Comparison of ENCODE assay signal across 14 mouse cellular contexts in the genomic region with DNA sequence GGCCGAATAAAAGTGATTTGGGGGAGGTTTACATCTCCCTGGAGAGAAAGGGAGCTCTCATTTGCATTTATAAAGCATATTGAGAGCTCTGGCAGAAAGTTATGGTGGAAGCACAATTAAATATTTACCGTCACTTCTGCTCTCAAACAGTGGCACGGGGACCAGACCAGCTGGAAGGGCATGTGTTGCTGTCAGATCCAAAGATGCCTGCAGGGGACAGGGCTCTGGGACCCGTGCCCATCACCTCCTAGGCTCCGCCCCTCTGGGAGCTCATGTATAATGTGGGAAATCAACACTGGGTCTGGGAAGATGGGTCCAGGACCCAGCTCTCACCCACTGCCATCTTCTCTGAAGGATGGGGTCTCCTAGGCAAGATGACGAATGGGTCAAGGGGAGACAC.
DNase-seq lines count a peak whose midpoint lies in the region; ATAC-seq lines count a peak whose summit lies in the region.
"Had no signal": no experiment of that assay in that cellular context is flagged by ENCODE, and none has a peak within 500 bp of the region (broad histone marks: within the 10 kb centered on the region; RNA-seq: fewer than 3 reads in every experiment).

No protein-coding gene starts in this region.

- H3K4me2 ChIP-seq in hindbrain, embryonic 13.5 days = no peak overlapping the region
- H3K4me2 ChIP-seq in hindbrain, embryonic 11.5 days (replicated peaks; ENCODE audit: low read depth, low read length) = no peak overlapping the region
- H3K4me2 ChIP-seq: embryonic facial prominence, embryonic 13.5 days had no signal

- peak; percentile 55; the same call in 1 of the 2 replicates for ATAC-seq in hindbrain, embryonic 13.5 days (ENCODE audit: low FRiP score)
- no peak for ATAC-seq in hindbrain, embryonic 11.5 days (ENCODE audit: low FRiP score)
- ATAC-seq in monocyte, adult 5-6 weeks (replicated peaks; ENCODE audit: insufficient number of reproducible peaks, low FRiP score, low TSS enrichment, poor library complexity, severe bottlenecking) = no peak

- H3K9ac ChIP-seq in hindbrain, embryonic 13.5 days = no peak overlapping the region
- H3K9ac ChIP-seq in hindbrain, embryonic 11.5 days (ENCODE audit: low read depth, low read length) = no peak overlapping the region
- H3K9ac ChIP-seq: embryonic facial prominence, embryonic 13.5 days had no signal

- H3K4me1 ChIP-seq in hindbrain, embryonic 13.5 days (replicated peaks) = peaks cover 25% of the 10 kb centered on the region
- H3K4me1 ChIP-seq in hindbrain, embryonic 11.5 days (replicated peaks; ENCODE audit: control insufficient read depth, insufficient read depth, low read length) = no peaks in the 10 kb centered on the region
- H3K4me1 ChIP-seq: embryonic facial prominence, embryonic 13.5 days had no signal

- peaks cover 16% of the 10 kb centered on the region for H3K27me3 ChIP-seq in hindbrain, embryonic 13.5 days
- no peaks in the 10 kb centered on the region; the same call in none of the 2 replicates for H3K27me3 ChIP-seq in hindbrain, embryonic 11.5 days (ENCODE audit: control insufficient read depth, insufficient read depth, low read length)
- H3K27me3 ChIP-seq: embryonic facial prominence, embryonic 13.5 days had no signal

- H3K36me3 ChIP-seq in hindbrain, embryonic 13.5 days = no peaks in the 10 kb centered on the region
- no peaks in the 10 kb centered on the region for H3K36me3 ChIP-seq in hindbrain, embryonic 11.5 days (ENCODE audit: control insufficient read depth, insufficient read depth, low read length)
- H3K36me3 ChIP-seq: embryonic facial prominence, embryonic 13.5 days had no signal

- intact Hi-C loops in heart, postnatal 10 days (cut with DNase I) = no loop called here

- DNase-seq in hindbrain, embryonic 11.5 days (ENCODE audit: low spot score) = no peak
- DNase-seq in brain, adult 2 months (ENCODE audit: low read depth, low spot score) = peak; percentile 68
- DNase-seq in cerebellum, adult 11-12 months = peak; percentile 71
- DNase-seq in cerebellum, postnatal 36 days = peak; percentile 59 to 74
- DNase-seq in heart, postnatal 10 days = no peak
- DNase-seq in layer of hippocampus, adult 18-20 months (ENCODE audit: low spot score in 2 of 2) = no peak
- DNase-seq: gastrocnemius, postnatal 14 days; heart, postnatal 14 days; liver; lung, adult 18-20 months; thymus, adult 2 months had no signal

- no peaks in the 10 kb centered on the region for H3K9me3 ChIP-seq in hindbrain, embryonic 13.5 days
- no peaks in the 10 kb centered on the region for H3K9me3 ChIP-seq in hindbrain, embryonic 11.5 days (ENCODE audit: control insufficient read depth, low read length)
- H3K9me3 ChIP-seq: embryonic facial prominence, embryonic 13.5 days had no signal

- H3K27ac ChIP-seq in hindbrain, embryonic 13.5 days = no peak overlapping the region
- H3K27ac ChIP-seq in hindbrain, embryonic 11.5 days (ENCODE audit: low read depth, low read length) = no peak overlapping the region
- H3K27ac ChIP-seq: embryonic facial prominence, embryonic 13.5 days had no signal

- WGBS in hindbrain, embryonic 13.5 days = 44% methylated on average over 6 of the region's 6 CpGs
- WGBS in hindbrain, embryonic 11.5 days = 70% methylated on average over 6 of the region's 6 CpGs

- H3K4me3 ChIP-seq in hindbrain, embryonic 13.5 days = no peak overlapping the region
- no peak overlapping the region for H3K4me3 ChIP-seq in hindbrain, embryonic 11.5 days (ENCODE audit: low read depth, low read length)
- H3K4me3 ChIP-seq: embryonic facial prominence, embryonic 13.5 days had no signal

Comparison
In these comparisons a context has a peak if more than half of its experiments do, and no peak if none do; other contexts are left out.
1. DNase-seq: peak in brain, adult 2 months (single experiment), cerebellum, adult 11-12 months (single experiment) and cerebellum, postnatal 36 days (2 of 2); none in hindbrain, embryonic 11.5 days (single experiment), heart, postnatal 10 days (0 of 2) and layer of hippocampus, adult 18-20 months (0 of 2).